In the genomic region with DNA sequence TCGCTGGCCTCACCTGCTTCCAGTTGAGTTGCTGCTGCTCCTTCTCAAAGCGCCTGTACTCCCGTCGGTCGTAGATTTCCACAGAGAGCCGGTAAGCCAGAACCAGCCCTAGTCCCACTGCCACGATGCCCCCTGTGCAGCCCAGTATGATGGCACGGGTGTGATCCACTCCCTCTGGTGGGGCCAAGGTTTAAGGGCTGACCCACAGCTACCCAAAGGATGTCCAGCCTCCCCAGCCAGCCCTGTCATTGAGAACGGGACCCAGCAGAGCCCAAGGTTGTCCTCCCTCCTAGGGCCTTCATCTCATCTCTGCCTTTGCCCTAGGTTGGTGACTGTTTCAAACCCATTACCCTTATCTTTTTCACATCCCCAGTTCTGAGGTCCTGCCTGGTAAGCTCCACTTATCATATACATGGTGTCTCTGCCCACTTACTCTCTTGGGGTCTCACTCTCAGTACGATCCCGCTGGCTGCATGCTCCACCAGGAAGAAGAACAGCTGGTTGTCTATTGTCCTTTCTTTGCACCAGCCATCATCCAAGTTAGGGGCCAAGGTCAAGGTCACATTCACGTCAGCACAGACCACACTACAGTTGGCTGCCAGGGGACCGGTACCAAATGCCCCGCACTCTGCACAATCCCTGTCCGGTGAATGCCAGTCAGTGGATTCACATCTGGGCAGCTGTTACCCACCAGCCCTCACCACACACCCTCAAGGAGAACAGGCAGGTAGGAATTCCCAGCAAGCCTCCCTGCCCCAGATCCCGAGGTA, we compare ENCODE assay signal across 20 mouse cellular contexts. TPM values are rescaled to one million over a fixed set of nuclear protein-coding genes. Genes with fewer than 3 reads are reported as not detected.
A peak's percentile ranks its signal among the peaks of the same experiment; 100 is the strongest.
DNase-seq lines count a peak whose midpoint lies in the region; ATAC-seq and TF ChIP-seq lines count a peak whose summit lies in the region.
"Had no signal": no experiment of that assay in that cellular context is flagged by ENCODE, and none has a peak within 500 bp of the region (broad histone marks: within the 10 kb centered on the region; RNA-seq: fewer than 3 reads in every experiment).

No protein-coding gene starts in this region.

- no peaks in the 10 kb centered on the region for H3K27me3 ChIP-seq in heart, embryonic 12.5 days (replicated peaks)
- H3K27me3 ChIP-seq in liver, embryonic 13.5 days = no peaks in the 10 kb centered on the region
- H3K27me3 ChIP-seq in ES-Bruce4 (ENCODE audit: control insufficient read depth, insufficient read depth, low read length, poor library complexity, severe bottlenecking) = no peaks in the 10 kb centered on the region
- H3K27me3 ChIP-seq in embryonic facial prominence, embryonic 13.5 days = no peaks in the 10 kb centered on the region
- H3K27me3 ChIP-seq: neural tube, embryonic 15.5 days had no signal

- peaks cover 16% of the 10 kb centered on the region; the same call in 1 of the 2 replicates for H3K4me1 ChIP-seq in heart, embryonic 12.5 days (replicated peaks)
- H3K4me1 ChIP-seq in liver, embryonic 13.5 days (replicated peaks) = no peaks in the 10 kb centered on the region
- peaks cover 25% of the 10 kb centered on the region for H3K4me1 ChIP-seq in ES-Bruce4 (ENCODE audit: control insufficient read depth, insufficient read depth, low read length)
- no peaks in the 10 kb centered on the region for H3K4me1 ChIP-seq in embryonic facial prominence, embryonic 13.5 days
- H3K4me1 ChIP-seq: neural tube, embryonic 15.5 days had no signal

- H3K36me3 ChIP-seq in heart, embryonic 12.5 days = peaks cover 49% of the 10 kb centered on the region
- peaks cover 49% of the 10 kb centered on the region for H3K36me3 ChIP-seq in liver, embryonic 13.5 days
- H3K36me3 ChIP-seq in ES-Bruce4 (ENCODE audit: control insufficient read depth, insufficient read depth, low read length, poor library complexity, severe bottlenecking) = peaks cover 11% of the 10 kb centered on the region
- peaks cover 57% of the 10 kb centered on the region for H3K36me3 ChIP-seq in embryonic facial prominence, embryonic 13.5 days

- no peak for TF ChIP-seq POLR2A in ES-Bruce4 (IDR thresholded peaks at IDR 0.05; ENCODE audit: insufficient read depth, low read length)

- ATAC-seq in heart, embryonic 12.5 days (ENCODE audit: insufficient number of reproducible peaks, low FRiP score) = no peak
- ATAC-seq in liver, embryonic 13.5 days (ENCODE audit: low read depth) = peak; percentile 9; the same call in 1 of the 2 replicates
- ATAC-seq in embryonic facial prominence, embryonic 13.5 days (ENCODE audit: insufficient number of reproducible peaks, insufficient read depth, low FRiP score, low TSS enrichment, low read depth) = no peak
- ATAC-seq in erythroid progenitor cell, adult 5-6 weeks (replicated peaks; ENCODE audit: low FRiP score, poor library complexity, severe bottlenecking) = no peak
- ATAC-seq: inflammation-experienced regulatory T-cells, adult 6 months had no signal

- WGBS in heart, embryonic 12.5 days = 82% methylated on average over 16 of the region's 16 CpGs
- whole genome bisulfite sequencing in liver, embryonic 13.5 days (ENCODE audit: insufficient replicate concordance) = 82% methylated on average over 16 of the region's 16 CpGs
- 86% methylated on average over 16 of the region's 16 CpGs for WGBS in embryonic facial prominence, embryonic 13.5 days

- no peaks in the 10 kb centered on the region for H3K9me3 ChIP-seq in heart, embryonic 12.5 days (replicated peaks)
- no peaks in the 10 kb centered on the region for H3K9me3 ChIP-seq in liver, embryonic 13.5 days (replicated peaks)
- H3K9me3 ChIP-seq in ES-Bruce4 (replicated peaks; ENCODE audit: control insufficient read depth, insufficient read depth, low read length, poor library complexity, severe bottlenecking) = no peaks in the 10 kb centered on the region
- no peaks in the 10 kb centered on the region for H3K9me3 ChIP-seq in embryonic facial prominence, embryonic 13.5 days
- H3K9me3 ChIP-seq: neural tube, embryonic 15.5 days had no signal

- H3K4me3 ChIP-seq in heart, embryonic 12.5 days = no peak overlapping the region
- H3K4me3 ChIP-seq in liver, embryonic 13.5 days (replicated peaks) = no peak overlapping the region
- H3K4me3 ChIP-seq in ES-Bruce4 (ENCODE audit: low read depth, low read length) = no peak overlapping the region
- H3K4me3 ChIP-seq in embryonic facial prominence, embryonic 13.5 days = no peak overlapping the region
- H3K4me3 ChIP-seq: erythroblast, embryonic 14.5 days; layer of hippocampus, adult 2 months; neural tube, embryonic 15.5 days had no signal

- TF ChIP-seq CTCF in ES-Bruce4 (IDR thresholded peaks at IDR 0.05; ENCODE audit: low read depth, low read length) = no peak

- DNase-seq in heart, adult 18-20 months = no peak
- DNase-seq in liver, embryonic 13.5 days = no peak
- no peak for DNase-seq in liver
- no peak for DNase-seq in layer of hippocampus, postnatal 36 days
- DNase-seq: adrenal gland, postnatal 25 days; cerebellum, adult 8-10 months; right cerebral cortex, postnatal 4 days; thymus, postnatal 14 days had no signal

- H3K4me2 ChIP-seq in heart, embryonic 12.5 days = no peak overlapping the region
- no peak overlapping the region for H3K4me2 ChIP-seq in liver, embryonic 13.5 days
- H3K4me2 ChIP-seq in embryonic facial prominence, embryonic 13.5 days = no peak overlapping the region
- H3K4me2 ChIP-seq: neural tube, embryonic 15.5 days had no signal

- no peak overlapping the region for H3K27ac ChIP-seq in heart, embryonic 12.5 days (ENCODE audit: poor library complexity, severe bottlenecking)
- no peak overlapping the region for H3K27ac ChIP-seq in liver, embryonic 13.5 days
- H3K27ac ChIP-seq in ES-Bruce4 (ENCODE audit: insufficient read depth, low read length) = no peak overlapping the region
- H3K27ac ChIP-seq in embryonic facial prominence, embryonic 13.5 days = no peak overlapping the region
- H3K27ac ChIP-seq: layer of hippocampus, adult 2 months; neural tube, embryonic 15.5 days had no signal

- TF ChIP-seq EP300 in ES-Bruce4 (IDR thresholded peaks at IDR 0.05; ENCODE audit: insufficient read depth, low read depth, low read length) = 0 out of 2 replicates have a peak, but pooled peaks have one; percentile 53

- 0 out of 2 replicates have a peak overlapping the region, but pooled peaks have one; percentile 15 for H3K9ac ChIP-seq in heart, embryonic 12.5 days
- H3K9ac ChIP-seq in liver, embryonic 13.5 days = no peak overlapping the region
- H3K9ac ChIP-seq in ES-Bruce4 (ENCODE audit: low read depth, poor library complexity, severe bottlenecking) = no peak overlapping the region
- 0 out of 2 replicates have a peak overlapping the region, but pooled peaks have one; percentile 6 for H3K9ac ChIP-seq in embryonic facial prominence, embryonic 13.5 days
- H3K9ac ChIP-seq: neural tube, embryonic 15.5 days had no signal

RNA-seq across cellular contexts. Expression of gene Csad, which starts 12.1 kb away (rescaled TPM):
- polyA plus RNA-seq in heart, embryonic 12.5 days (2016; fragmentation: Nextera tagmentation; extraction: Ambion mirVana) = 39.1 and 39.4 TPM in 2 replicates
- 10 to 100 TPM; 17.0 to 22.6 TPM for total RNA-seq in heart, adult 18-20 months (2021)
- polyA plus RNA-seq in liver, embryonic 13.5 days (2015; fragmentation: Nextera tagmentation; extraction: Ambion mirVana) = 20.8 and 22.0 TPM in 2 replicates
- polyA plus RNA-seq in ES-Bruce4 (2011; ENCODE audit: insufficient read depth, insufficient read length, low read depth, missing spikeins) = 17.8 and 19.3 TPM in 2 replicates
- polyA plus RNA-seq in embryonic facial prominence, embryonic 13.5 days (2015; fragmentation: Nextera tagmentation; extraction: Ambion mirVana) = 89.6 and 102 TPM in 2 replicates
- total RNA-seq in layer of hippocampus, postnatal 36 days (2021) = 10 to 100 TPM; 37.1 to 39.5 TPM
- total RNA-seq in erythroid progenitor cell, adult 5-6 weeks (2015; ENCODE audit: low replicate concordance) = 8.3 and 23.9 TPM in 2 replicates
- total RNA-seq in erythroid progenitor cell, adult 5-6 weeks (2017; ENCODE audit: low replicate concordance) = 6.3 and 27.2 TPM in 2 replicates

RNA-seq across cellular contexts. Expression of gene Zfp740, which starts 13.6 kb away (rescaled TPM):
- polyA plus RNA-seq in heart, embryonic 12.5 days (2016; fragmentation: Nextera tagmentation; extraction: Ambion mirVana) = 47.3 and 48.6 TPM in 2 replicates
- total RNA-seq in heart, adult 18-20 months (2021) = 10 to 100 TPM; 30.6 to 31.5 TPM
- polyA plus RNA-seq in liver, embryonic 13.5 days (2015; fragmentation: Nextera tagmentation; extraction: Ambion mirVana) = 14.8 and 21.8 TPM in 2 replicates
- 53.7 and 54.3 TPM in 2 replicates for polyA plus RNA-seq in ES-Bruce4 (2011; ENCODE audit: insufficient read depth, insufficient read length, low read depth, missing spikeins)
- polyA plus RNA-seq in embryonic facial prominence, embryonic 13.5 days (2015; fragmentation: Nextera tagmentation; extraction: Ambion mirVana) = 82.4 and 86.3 TPM in 2 replicates
- total RNA-seq in layer of hippocampus, postnatal 36 days (2021) = 10 to 100 TPM; 68.8 to 69.4 TPM
- total RNA-seq in erythroid progenitor cell, adult 5-6 weeks (2015; ENCODE audit: low replicate concordance) = 25.2 and 33.5 TPM in 2 replicates
- total RNA-seq in erythroid progenitor cell, adult 5-6 weeks (2017; ENCODE audit: low replicate concordance) = 30.5 and 52.6 TPM in 2 replicates

RNA-seq across cellular contexts. Expression of gene Itgb7, which starts 15.1 kb away (rescaled TPM):
- polyA plus RNA-seq in heart, embryonic 12.5 days (2016; fragmentation: Nextera tagmentation; extraction: Ambion mirVana) = 0.38 and 0.72 TPM in 2 replicates
- total RNA-seq in heart, adult 18-20 months (2021) = 1 to 10 TPM; 2.9 to 9.9 TPM
- 5.5 and 6.5 TPM in 2 replicates for polyA plus RNA-seq in liver, embryonic 13.5 days (2015; fragmentation: Nextera tagmentation; extraction: Ambion mirVana)
- 3.1 and 9.7 TPM in 2 replicates for polyA plus RNA-seq in ES-Bruce4 (2011; ENCODE audit: insufficient read depth, insufficient read length, low read depth, missing spikeins)
- 3.0 and 3.3 TPM in 2 replicates for polyA plus RNA-seq in embryonic facial prominence, embryonic 13.5 days (2015; fragmentation: Nextera tagmentation; extraction: Ambion mirVana)
- 1 to 10 TPM; 1.8 to 2.2 TPM for total RNA-seq in layer of hippocampus, postnatal 36 days (2021)
- 26.0 and 32.1 TPM in 2 replicates for total RNA-seq in erythroid progenitor cell, adult 5-6 weeks (2015; ENCODE audit: low replicate concordance)
- 21.8 and 32.8 TPM in 2 replicates for total RNA-seq in erythroid progenitor cell, adult 5-6 weeks (2017; ENCODE audit: low replicate concordance)

RNA-seq across cellular contexts. Expression of gene Rarg, which starts 40.7 kb away (rescaled TPM):
- polyA plus RNA-seq in heart, embryonic 12.5 days (2016; fragmentation: Nextera tagmentation; extraction: Ambion mirVana) = 12.0 TPM in 2 replicates
- total RNA-seq in heart, adult 18-20 months (2021) = 10 to 100 TPM; 13.5 to 16.7 TPM
- polyA plus RNA-seq in liver, embryonic 13.5 days (2015; fragmentation: Nextera tagmentation; extraction: Ambion mirVana) = 2.5 and 3.0 TPM in 2 replicates
- polyA plus RNA-seq in ES-Bruce4 (2011; ENCODE audit: insufficient read depth, insufficient read length, low read depth, missing spikeins) = 38.6 and 42.7 TPM in 2 replicates
- 135 and 143 TPM in 2 replicates for polyA plus RNA-seq in embryonic facial prominence, embryonic 13.5 days (2015; fragmentation: Nextera tagmentation; extraction: Ambion mirVana)
- total RNA-seq in layer of hippocampus, postnatal 36 days (2021) = 1 to 10 TPM; 8.3 to 10.0 TPM
- 4.6 and 9.4 TPM in 2 replicates for total RNA-seq in erythroid progenitor cell, adult 5-6 weeks (2015; ENCODE audit: low replicate concordance)
- total RNA-seq in erythroid progenitor cell, adult 5-6 weeks (2017; ENCODE audit: low replicate concordance) = 2.6 and 3.6 TPM in 2 replicates

RNA-seq across cellular contexts. Expression of gene Gm9918, which starts 53.7 kb away (rescaled TPM):
- 0.19 TPM in 1 of 2 replicates, not detected in the other for polyA plus RNA-seq in heart, embryonic 12.5 days (2016; fragmentation: Nextera tagmentation; extraction: Ambion mirVana)
- total RNA-seq in heart, adult 18-20 months (2021) = not detected
- not detected in 2 replicates for polyA plus RNA-seq in liver, embryonic 13.5 days (2015; fragmentation: Nextera tagmentation; extraction: Ambion mirVana)
- polyA plus RNA-seq in ES-Bruce4 (2011; ENCODE audit: insufficient read depth, insufficient read length, low read depth, missing spikeins) = 0.81 and 1.1 TPM in 2 replicates
- polyA plus RNA-seq in embryonic facial prominence, embryonic 13.5 days (2015; fragmentation: Nextera tagmentation; extraction: Ambion mirVana) = 1.9 and 2.3 TPM in 2 replicates
- total RNA-seq in layer of hippocampus, postnatal 36 days (2021) = not detected
- not detected in 2 replicates for total RNA-seq in erythroid progenitor cell, adult 5-6 weeks (2015; ENCODE audit: low replicate concordance)
- total RNA-seq in erythroid progenitor cell, adult 5-6 weeks (2017; ENCODE audit: low replicate concordance) = not detected in 2 replicates
- total RNA-seq: gastrocnemius, postnatal 4 days; layer of hippocampus, adult 2 months; megakaryocyte-erythroid progenitor cell, adult 5-6 weeks had no signal
- polyA plus RNA-seq: erythroblast, embryonic 14.5 days; heart, postnatal 0 days; inflammation-experienced regulatory T-cells, adult 6 months; liver, embryonic 16.5 days had no signal

Comparison
In these comparisons a context has a peak if more than half of its experiments do, and no peak if none do; other contexts are left out.
1. H3K9ac ChIP-seq: peak in heart, embryonic 12.5 days (single experiment) and embryonic facial prominence, embryonic 13.5 days (single experiment); none in liver, embryonic 13.5 days (single experiment) and ES-Bruce4 (single experiment).